Mouse (Mus musculus) heart, embryonic 10.5 days (tissue): ENCODE measurements around the gene Nme7. TPM values are rescaled to one million over a fixed set of nuclear protein-coding genes. Genes with fewer than 3 reads are reported as not detected.
A peak's percentile ranks its signal among the peaks of the same experiment; 100 is the strongest.

Experiments
- DNase-seq: peaks from one replicate; pipeline ENCODE4 v3.0.0-alpha.2; 2017; ENCODE audit warnings: low spot score
- H3K27ac ChIP-seq: fragments of 300-500 bp; sonication (generic); 2 replicates; pipeline ENCODE4 v1.5.1; 2016; ENCODE audit warnings: mild to moderate bottlenecking
- H3K27me3 ChIP-seq: fragments of 300-500 bp; sonication (generic); 2 replicates; pipeline ENCODE4 v1.6.1; 2016; ENCODE audit warnings: mild to moderate bottlenecking; ENCODE audit not compliant: poor library complexity, insufficient read depth, severe bottlenecking
- H3K36me3 ChIP-seq: fragments of 300-500 bp; sonication (generic); 2 replicates; pipeline ENCODE4 v1.6.1; 2016; ENCODE audit warnings: mild to moderate bottlenecking, moderate library complexity
- H3K4me1 ChIP-seq: fragments of 300-500 bp; sonication (generic); 2 replicates; pipeline ENCODE4 v1.6.1; 2016; ENCODE audit warnings: mild to moderate bottlenecking
- H3K4me3 ChIP-seq: fragments of 300-500 bp; sonication (generic); 2 replicates; pipeline ENCODE4 v1.5.1; 2016; ENCODE audit warnings: mild to moderate bottlenecking, moderate library complexity
- H3K9me3 ChIP-seq: fragments of 300-500 bp; sonication (generic); 2 replicates; pipeline ENCODE4 v1.6.1; 2016; ENCODE audit warnings: mild to moderate bottlenecking, moderate library complexity
- WGBS: fragments of 180-500 bp; shearing (Covaris S2); methylation state at CpG from one replicate; pipeline ENCODE4 v1.1.7; 2016; 5-methylcytosine and 5-hydroxymethylcytosine counted together
- polyA plus RNA-seq: library from polyadenylated mRNA; unstranded; fragments of >200 nt; fragmentation: Nextera tagmentation; extraction: Ambion mirVana; gene quantifications from 2 replicates; pipeline ENCODE4 v1.2.1, GENCODE M21; 2016

Nme7 gene
- polyA plus RNA-seq, 1 experiment from 2014 or later, result 27.4 TPM

DNA sequence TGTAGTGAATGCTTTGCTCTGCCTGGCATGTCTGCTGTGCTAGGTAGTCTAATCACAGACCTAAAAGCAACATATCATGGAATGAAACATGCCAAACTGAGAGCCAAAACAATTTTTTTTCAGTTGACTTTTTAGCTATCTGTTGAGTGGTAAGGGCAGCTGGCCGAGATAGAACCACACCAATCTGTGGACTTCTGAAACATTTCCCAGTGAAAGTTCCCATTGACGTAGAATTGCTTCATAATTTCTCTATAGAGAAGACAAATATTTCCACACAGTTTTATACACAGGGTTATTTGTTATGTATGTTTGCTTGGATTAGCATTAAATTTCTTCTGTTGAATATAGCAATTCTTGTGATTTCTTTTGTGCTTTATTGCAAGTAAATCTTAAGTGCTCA is 65.9 kb downstream of the Nme7 start:
- peaks cover 10% of the 10 kb centered on the region; the same call in 1 of the 2 replicates for H3K4me1 ChIP-seq
- H3K4me3 ChIP-seq, result no peak overlapping the region
- 94% methylated on average over 2 of the region's 2 CpGs for WGBS
- H3K9me3 ChIP-seq, result no peaks in the 10 kb centered on the region
- no peaks in the 10 kb centered on the region for H3K27me3 ChIP-seq
- H3K36me3 ChIP-seq, result peaks cover 5% of the 10 kb centered on the region
- no peak for DNase-seq
- no peak overlapping the region for H3K27ac ChIP-seq

DNA sequence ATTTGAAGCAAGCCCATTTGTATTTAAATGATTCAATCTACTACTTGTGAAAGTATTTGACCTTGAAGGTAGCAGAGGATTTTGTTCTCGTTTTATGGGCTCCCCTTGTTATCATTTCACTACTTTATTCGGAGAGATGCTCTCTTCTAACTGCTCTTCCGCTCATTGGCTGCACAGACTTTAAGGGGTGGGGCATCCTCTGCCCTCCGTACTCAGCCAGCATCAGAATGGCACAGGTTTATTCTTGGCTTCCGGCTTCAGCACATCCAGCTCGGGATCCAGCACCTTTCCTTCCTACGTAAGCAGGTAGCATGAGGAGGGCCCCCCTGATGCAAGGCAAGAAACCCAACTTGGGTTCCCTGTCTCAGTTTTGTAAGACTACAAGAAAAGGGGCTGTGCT is 69.1 kb downstream of the Nme7 start:
- DNase-seq, result no peak
- Histone ChIP-seq H3K9me3 (no peaks in the 10 kb centered on the region), H3K27me3 (no peaks in the 10 kb centered on the region), H3K27ac (no peak overlapping the region), H3K4me3 (no peak overlapping the region), H3K36me3 (peaks cover 8% of the 10 kb centered on the region), H3K4me1 (peaks cover 14% of the 10 kb centered on the region; the same call in 1 of the 2 replicates)
- WGBS, result 80% methylated on average over 7 of the region's 7 CpGs

DNA sequence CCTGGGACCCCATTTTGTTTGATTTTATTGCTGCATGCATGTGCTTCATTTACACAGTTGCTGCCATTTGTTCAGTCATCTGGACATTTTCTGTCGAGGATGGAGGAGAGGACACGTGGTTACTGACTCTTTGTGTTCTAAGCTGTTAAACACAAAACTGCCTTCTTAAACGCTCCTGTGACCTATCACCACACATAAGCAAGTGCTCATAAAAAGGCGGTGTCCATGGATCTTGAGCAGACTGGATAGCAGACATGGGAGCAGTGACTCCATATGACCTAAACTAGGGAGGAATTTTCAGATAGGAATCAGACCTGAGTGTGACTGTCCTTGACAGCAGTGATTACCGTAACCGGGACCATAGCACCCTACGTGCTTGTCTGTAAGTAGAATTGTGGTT is 70.1 kb downstream of the Nme7 start:
- H3K36me3 ChIP-seq, result peaks cover 8% of the 10 kb centered on the region
- DNase-seq, result no peak
- 83% methylated on average over 7 of the region's 7 CpGs for WGBS
- H3K4me1 ChIP-seq, result peaks cover 14% of the 10 kb centered on the region; the same call in 1 of the 2 replicates
- H3K4me3 ChIP-seq, result no peak overlapping the region
- no peaks in the 10 kb centered on the region for H3K9me3 ChIP-seq
- H3K27me3 ChIP-seq, result no peaks in the 10 kb centered on the region
- no peak overlapping the region for H3K27ac ChIP-seq

DNA sequence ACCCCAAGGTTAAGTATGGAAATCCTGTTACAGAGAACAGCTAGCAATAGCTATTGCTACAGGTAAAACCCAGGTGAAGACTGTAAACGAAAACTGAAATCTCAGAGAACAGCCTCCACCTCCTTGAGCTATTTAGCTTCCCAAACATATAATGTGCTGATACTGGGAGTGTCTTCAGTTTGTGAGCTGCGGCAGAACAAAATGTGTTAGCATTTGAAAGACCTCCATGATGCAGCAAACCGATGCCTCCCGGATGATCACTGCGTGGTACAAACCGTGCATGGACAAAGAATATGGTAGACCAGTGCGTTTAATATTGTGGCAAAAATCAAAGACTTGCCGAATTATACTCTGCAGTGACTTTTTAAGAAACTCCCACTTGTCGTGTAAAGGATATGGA is 71.7 kb downstream of the Nme7 start:
- Histone ChIP-seq H3K27me3 (no peaks in the 10 kb centered on the region), H3K36me3 (peaks cover 8% of the 10 kb centered on the region), H3K4me1 (peaks cover 11% of the 10 kb centered on the region; the same call in 1 of the 2 replicates), H3K9me3 (no peaks in the 10 kb centered on the region), H3K27ac (no peak overlapping the region), H3K4me3 (no peak overlapping the region)
- DNase-seq, result no peak
- 93% methylated on average over 9 of the region's 9 CpGs for WGBS

DNA sequence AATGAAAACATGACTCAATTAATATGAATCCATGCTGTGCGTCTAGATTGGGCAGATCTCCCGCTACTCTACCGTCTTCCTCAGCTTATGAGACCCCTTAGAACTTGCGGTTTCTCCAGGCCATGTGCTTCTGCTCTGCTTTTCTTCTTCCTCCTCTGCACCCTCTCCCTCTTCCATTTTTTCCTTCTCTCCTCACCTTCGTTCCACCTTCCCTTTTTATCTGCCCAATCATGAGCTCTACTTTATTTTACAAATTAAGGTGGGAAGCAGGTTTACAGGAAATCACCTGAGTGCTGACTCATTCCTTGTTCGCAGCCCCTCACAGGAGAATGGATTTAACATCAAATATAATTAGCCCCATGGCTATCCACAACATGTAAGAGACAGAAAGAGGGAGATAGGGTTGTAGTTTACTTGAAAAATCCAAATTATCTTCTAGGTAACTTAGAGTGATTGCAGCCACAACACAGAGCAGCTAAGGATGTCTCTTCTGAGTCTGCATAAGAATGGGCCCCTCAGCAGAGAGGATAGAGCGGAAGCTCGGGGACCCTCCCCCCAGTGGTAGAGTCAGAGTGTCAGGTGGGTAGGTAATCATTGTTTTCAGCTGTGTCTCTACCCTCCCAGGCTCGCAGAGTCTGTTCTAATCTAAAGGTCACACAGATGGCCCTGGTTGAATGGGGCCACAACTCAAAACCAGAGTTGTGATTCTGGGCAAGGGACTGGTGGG is 73.0 kb downstream of the Nme7 start:
- H3K4me1 ChIP-seq, result 0 out of 2 replicates have a peak, but pooled peaks cover 8% of the 10 kb centered on the region
- no peak overlapping the region for H3K27ac ChIP-seq
- WGBS, result 76% methylated on average over 9 of the region's 9 CpGs
- no peak for DNase-seq
- no peaks in the 10 kb centered on the region for H3K27me3 ChIP-seq
- H3K4me3 ChIP-seq, result no peak overlapping the region
- peaks cover 3% of the 10 kb centered on the region for H3K36me3 ChIP-seq
- no peaks in the 10 kb centered on the region for H3K9me3 ChIP-seq

DNA sequence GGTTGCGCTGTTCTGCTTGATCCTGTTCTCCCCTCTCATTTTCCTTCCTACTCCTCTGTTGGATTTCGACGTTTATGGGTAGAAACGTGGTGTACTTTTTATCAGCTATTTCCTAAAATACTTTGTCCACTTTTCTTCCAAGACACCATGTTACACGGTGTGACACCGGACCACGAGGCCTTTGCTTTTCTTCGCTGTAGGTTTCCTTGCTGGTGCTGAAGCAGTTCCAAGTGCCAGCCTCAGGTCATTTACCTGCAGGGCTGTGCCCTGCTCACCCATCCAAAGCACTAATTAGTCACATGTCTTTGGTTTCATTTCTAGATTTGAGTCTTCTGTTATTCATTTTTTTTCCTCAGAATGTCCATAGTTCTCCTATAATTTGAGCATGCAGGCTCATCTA is 79.7 kb downstream of the Nme7 start:
- WGBS, result 89% methylated on average over 8 of the region's 8 CpGs
- DNase-seq, result no peak
- H3K27me3 ChIP-seq, result no peaks in the 10 kb centered on the region
- no peak overlapping the region for H3K27ac ChIP-seq
- no peaks in the 10 kb centered on the region for H3K9me3 ChIP-seq
- H3K4me1 ChIP-seq, result no peaks in the 10 kb centered on the region
- no peaks in the 10 kb centered on the region for H3K36me3 ChIP-seq
- H3K4me3 ChIP-seq, result no peak overlapping the region

DNA sequence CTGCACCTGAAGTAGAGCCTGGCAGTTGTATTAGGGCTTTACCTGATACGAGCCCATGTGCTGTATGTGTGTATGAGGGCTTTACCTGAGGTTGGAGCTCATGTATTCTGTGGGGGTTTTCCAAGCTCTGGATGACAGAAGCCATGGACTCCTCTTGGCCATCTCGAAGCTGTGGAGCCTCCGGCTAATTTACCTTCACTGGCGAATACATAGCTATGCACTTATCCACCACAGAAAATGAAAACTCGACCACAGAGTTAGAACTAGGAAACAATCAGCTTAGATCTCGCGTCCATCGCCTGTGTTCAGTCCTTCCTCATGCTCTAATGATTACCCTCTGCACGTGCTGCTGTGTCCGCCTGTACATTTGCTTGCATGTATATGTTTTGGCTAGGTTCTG is 80.4 kb downstream of the Nme7 start:
- Histone ChIP-seq H3K4me1 (no peaks in the 10 kb centered on the region), H3K9me3 (no peaks in the 10 kb centered on the region), H3K27me3 (no peaks in the 10 kb centered on the region), H3K36me3 (no peaks in the 10 kb centered on the region), H3K4me3 (no peak overlapping the region), H3K27ac (no peak overlapping the region)
- DNase-seq, result peak; percentile 56
- WGBS, result 91% methylated on average over 10 of the region's 10 CpGs

DNA sequence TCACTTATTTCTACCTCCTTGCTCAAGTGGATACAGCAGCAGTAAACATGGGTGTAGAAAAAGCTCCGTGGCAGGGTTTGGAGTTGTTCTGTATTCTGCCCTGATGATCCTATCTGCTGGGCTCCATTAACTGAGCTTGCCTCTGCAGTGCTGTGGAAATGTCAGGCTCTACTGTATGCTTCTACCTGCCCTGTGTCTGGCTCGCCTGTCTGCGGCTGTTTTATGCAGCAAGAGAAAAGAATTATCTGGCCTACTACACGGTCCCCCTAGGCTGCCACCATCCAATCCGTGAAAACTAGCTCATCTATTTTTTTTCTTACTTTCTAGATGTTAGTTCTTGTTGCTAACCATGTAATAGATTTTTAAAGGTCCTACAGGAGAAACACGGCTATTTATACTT is 81.1 kb downstream of the Nme7 start:
- peak; percentile 54 for DNase-seq
- WGBS, result 84% methylated on average over 6 of the region's 6 CpGs
- H3K4me1 ChIP-seq, result no peaks in the 10 kb centered on the region
- H3K9me3 ChIP-seq, result no peaks in the 10 kb centered on the region
- H3K27me3 ChIP-seq, result no peaks in the 10 kb centered on the region
- H3K36me3 ChIP-seq, result no peaks in the 10 kb centered on the region
- no peak overlapping the region for H3K4me3 ChIP-seq
- no peak overlapping the region for H3K27ac ChIP-seq

DNA sequence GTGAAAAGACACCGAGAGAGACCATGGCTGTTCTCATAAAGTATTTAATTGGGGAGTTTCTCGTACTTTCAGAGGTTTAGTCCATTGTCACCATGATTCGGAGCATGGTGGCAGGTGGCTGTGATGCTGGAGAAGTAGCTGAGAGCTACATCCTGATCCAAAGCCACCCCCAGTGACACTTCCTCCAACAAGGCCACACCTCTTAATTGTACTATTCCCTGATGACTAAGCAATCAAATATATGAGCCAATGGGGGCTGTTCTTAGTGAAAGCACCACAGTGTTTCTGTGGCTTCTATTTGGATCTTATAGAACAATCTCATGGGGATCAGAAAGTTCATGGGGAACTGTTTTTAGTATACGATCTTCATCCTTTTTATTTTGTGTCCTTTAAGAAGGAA is 85.8 kb downstream of the Nme7 start:
- no peak overlapping the region for H3K27ac ChIP-seq
- H3K36me3 ChIP-seq, result no peaks in the 10 kb centered on the region
- no peaks in the 10 kb centered on the region for H3K9me3 ChIP-seq
- 90% methylated on average over 4 of the region's 4 CpGs for WGBS
- H3K4me1 ChIP-seq, result peaks cover 12% of the 10 kb centered on the region
- no peak for DNase-seq
- H3K4me3 ChIP-seq, result no peak overlapping the region
- H3K27me3 ChIP-seq, result no peaks in the 10 kb centered on the region

DNA sequence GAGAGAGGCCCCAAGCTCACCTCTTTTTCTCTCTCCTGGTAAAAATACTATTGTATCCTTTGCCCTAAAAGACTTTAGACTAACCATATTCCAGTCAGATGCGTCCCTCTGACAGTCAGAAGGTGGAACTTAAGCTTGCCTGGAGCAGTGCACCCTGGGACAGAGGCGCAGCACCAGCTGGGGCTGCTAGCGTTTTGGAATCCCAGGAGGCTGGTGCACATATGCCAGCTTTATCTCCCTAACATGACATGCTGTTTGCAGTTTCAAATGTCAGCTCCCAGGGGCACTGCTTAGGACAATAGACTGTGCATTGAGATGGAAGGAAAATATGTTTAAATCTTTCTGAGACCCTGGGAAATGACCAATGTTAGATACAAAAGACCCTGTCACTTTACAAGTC is 88.3 kb downstream of the Nme7 start:
- Histone ChIP-seq H3K9me3 (no peaks in the 10 kb centered on the region), H3K27me3 (no peaks in the 10 kb centered on the region), H3K36me3 (no peaks in the 10 kb centered on the region), H3K27ac (peak overlapping the region; percentile 64; the same call in 1 of the 2 replicates), H3K4me3 (no peak overlapping the region), H3K4me1 (peaks cover 12% of the 10 kb centered on the region)
- 29% methylated on average over 3 of the region's 3 CpGs for WGBS
- DNase-seq, result no peak

DNA sequence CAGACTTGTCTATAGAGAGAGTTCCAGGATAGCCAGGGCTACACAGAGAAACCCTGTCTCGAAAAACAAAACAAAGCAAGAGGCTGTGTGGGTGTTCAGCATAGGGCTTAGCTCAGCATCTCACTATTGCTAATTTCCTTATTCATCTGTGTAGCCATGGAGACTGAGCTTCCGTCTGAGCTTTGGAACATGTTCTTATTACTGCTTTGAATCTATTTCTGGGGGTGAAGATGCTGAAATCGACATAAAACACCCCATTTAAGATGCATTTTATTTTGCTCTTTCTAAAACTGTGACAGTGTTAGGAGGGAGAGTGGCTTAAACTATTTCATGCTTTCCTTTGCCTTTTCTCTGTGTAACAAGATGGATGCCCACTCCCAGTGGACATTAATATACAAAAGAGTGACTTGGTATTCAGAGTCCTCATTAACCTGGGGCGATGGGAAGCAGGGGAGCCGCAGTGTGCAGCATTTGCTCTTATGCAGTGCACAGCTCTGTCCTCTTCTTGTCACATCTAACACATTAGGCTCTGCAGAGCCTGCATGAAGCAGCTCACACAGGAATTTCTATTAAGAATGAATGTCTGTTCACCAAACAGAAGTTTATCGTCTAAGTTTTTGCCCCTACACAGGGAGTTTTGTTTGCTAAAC is 91.3 kb downstream of the Nme7 start:
- Histone ChIP-seq H3K4me1 (peaks cover 12% of the 10 kb centered on the region), H3K4me3 (no peak overlapping the region), H3K27ac (no peak overlapping the region), H3K9me3 (no peaks in the 10 kb centered on the region), H3K27me3 (no peaks in the 10 kb centered on the region), H3K36me3 (no peaks in the 10 kb centered on the region)
- 81% methylated on average over 6 of the region's 6 CpGs for WGBS
- no peak for DNase-seq

DNA sequence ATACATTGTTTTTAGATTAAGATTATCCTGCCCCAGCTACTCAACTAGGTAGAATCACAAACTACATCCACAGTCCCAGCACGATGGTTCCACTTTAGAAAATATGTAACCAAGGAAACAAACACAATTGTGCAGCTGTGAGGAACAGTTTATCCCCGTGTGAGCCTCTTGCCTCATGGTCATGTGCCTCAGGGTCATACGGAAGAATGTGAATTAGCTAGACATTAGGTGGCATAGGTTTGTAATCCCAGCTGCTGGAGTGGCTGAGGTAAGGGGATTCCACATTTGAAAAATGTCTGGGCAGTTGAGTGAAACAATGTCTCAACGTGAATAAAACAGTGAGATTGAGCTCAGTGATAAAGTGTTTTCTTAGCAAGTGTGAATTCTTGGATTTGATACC is 93.8 kb downstream of the Nme7 start:
- DNase-seq, result no peak
- 65% methylated on average over 4 of the region's 4 CpGs for WGBS
- peaks cover under 1% of the 10 kb centered on the region; the same call in 1 of the 2 replicates for H3K4me1 ChIP-seq

DNA sequence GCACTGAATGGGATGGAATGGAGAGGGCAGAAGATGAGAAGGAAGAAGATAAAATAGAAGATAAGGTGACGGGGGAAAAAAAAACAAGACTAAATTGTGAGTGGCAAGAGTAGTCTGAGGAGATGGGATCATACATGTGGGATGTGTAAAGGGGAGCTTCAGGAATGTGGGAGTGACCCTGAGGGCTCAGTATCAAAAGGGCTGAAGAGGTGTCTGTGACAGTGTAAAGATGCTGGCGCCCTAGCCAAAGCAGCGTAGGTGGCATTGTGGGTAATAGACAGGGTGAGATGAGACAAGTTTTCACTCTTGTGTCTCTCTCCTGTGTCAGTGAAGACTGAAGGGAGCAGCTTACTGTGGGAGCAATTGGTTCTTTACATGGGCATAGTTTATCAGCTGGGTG is 95.7 kb downstream of the Nme7 start:
- 71% methylated on average over 3 of the region's 3 CpGs for WGBS
- DNase-seq, result no peak

More for the DNA sequence above, 93.8 kb downstream of the Nme7 start:
- Histone ChIP-seq H3K27ac (no peak overlapping the region), H3K36me3 (peaks cover 8% of the 10 kb centered on the region), H3K27me3 (no peaks in the 10 kb centered on the region), H3K4me3 (no peak overlapping the region), H3K9me3 (no peaks in the 10 kb centered on the region; the same call in 1 of the 2 replicates)

More for the DNA sequence above, 95.7 kb downstream of the Nme7 start:
- Histone ChIP-seq H3K4me3 (no peak overlapping the region), H3K4me1 (peaks cover under 1% of the 10 kb centered on the region; the same call in 1 of the 2 replicates), H3K27ac (no peak overlapping the region), H3K27me3 (no peaks in the 10 kb centered on the region), H3K9me3 (no peaks in the 10 kb centered on the region; the same call in 1 of the 2 replicates), H3K36me3 (peaks cover 17% of the 10 kb centered on the region)
